Mouse (Mus musculus): ENCODE data around the gene Mdm2. TPM values are rescaled to one million over a fixed set of nuclear protein-coding genes. Genes with fewer than 3 reads are reported as not detected.
"Not testable (repeated sequence)": the region's sequence is repeated elsewhere in the genome, so short reads cannot be mapped to it uniquely, and the experiment has no call there.

Gene Mdm2
- total RNA-seq (2021), result 10 to 100 TPM; 49.3 to 53.1 TPM

GRCm38 (mm10) chr10:117710604-117711141 is at the start of gene Mdm2:
Gene Mdm2, minus strand, starts transcription at chr10:117710758.
- peak; percentile 84 for DNase-seq (ENCODE audit: low spot score)
- intact Hi-C loops (cut with DNase I), result loop anchor here (2.0 kb wide), 1 partner anchor 34 kb away; no protein-coding TSS in a partner anchor

DNA sequence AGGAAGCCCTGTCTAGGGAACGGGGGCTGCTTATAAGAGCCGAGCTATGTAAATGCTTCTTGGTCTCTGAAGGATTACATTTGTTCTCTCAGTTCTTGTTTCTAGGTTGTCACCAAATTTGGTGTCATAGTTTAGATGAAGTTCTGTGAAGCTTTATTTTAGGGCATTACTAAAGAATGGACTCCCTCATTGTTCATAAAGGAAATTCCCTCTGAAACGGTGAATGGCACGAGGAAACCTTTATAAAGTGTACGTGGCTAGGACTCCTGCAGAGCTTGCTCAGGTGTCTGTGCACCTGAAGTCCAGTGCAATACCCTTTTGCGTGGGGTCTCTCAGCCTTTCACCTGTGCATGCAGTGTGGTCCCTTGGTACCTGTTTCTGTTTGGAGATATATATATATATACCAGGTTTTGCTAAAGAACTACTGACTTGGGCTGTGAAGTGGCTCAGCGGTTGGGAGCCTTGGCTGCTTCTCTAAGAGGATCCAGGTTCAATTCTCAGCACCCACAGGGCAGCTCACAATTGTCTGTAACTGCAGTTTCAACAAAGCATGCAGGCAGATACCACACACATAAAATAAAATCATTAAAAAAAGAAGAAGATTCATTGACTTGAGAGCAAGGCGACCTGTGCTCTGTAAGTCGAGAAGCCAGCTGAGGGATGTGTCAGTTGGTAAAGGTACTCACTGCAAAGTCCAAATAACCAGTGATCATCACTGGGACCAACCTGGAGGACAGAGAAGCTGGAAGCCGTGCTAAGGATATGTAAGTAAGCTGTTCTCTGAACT is 49.5 kb upstream of the Mdm2 start:
- DNase-seq (ENCODE audit: low spot score), result no peak
- intact Hi-C loops (cut with DNase I), result no loop called here

- DNase-seq (ENCODE audit: low spot score), result no peak
- intact Hi-C loops (cut with DNase I), result no loop called here
Observed at GRCm38 (mm10) chr10:117758749-117759727, 48.5 kb upstream of the Mdm2 start.

GRCm38 (mm10) chr10:117758344-117758743 is 47.8 kb upstream of the Mdm2 start:
- intact Hi-C loops (cut with DNase I); DNase-seq (ENCODE audit: low spot score): not testable (repeated sequence)

DNA sequence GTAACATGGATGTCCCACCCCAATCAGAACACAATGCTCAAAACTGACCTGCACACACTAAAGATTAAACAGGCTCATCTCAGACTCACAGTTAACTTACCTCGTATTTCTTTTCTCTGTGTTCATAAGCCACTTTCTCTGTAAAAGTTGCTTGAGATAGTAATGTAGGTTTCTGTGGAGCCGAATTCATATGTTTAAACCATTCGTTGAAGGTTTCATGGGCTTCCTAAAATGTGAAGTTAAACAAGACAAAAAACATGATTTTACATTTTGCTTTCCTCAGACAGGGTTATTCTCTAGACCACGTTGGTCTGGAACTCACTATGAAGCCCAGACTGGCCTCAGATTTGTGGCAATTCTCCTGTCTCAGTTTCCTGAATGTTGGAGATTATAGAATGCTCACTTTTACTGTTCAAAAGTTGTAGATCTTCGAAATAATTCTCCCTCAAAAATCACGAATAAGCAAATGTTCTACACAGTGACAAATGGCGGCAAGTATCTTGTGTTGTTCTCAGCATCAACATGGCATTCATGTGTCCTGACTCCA is 47.3 kb upstream of the Mdm2 start:
- DNase-seq (ENCODE audit: low spot score), result no peak
- intact Hi-C loops (cut with DNase I), result no loop called here

DNA sequence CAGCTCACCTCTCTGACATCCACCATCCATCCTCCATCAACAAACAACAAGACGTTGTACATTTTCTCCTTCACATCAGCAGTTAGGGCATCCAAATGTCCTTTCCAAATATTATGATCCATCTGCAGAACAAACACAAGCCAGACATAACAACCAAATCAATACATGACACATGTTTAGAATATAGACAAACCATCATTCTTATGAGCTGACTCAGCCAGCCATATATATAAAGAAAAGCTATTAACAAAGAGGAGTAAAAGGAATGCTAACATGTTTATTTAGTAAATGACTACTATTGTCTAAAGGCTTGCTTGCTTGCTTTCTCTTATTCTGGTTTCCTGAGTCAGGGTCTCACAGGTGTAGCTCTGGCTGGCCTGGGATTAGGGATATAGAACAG is 46.7 kb upstream of the Mdm2 start:
- DNase-seq (ENCODE audit: low spot score), result no peak
- intact Hi-C loops (cut with DNase I), result no loop called here

GRCm38 (mm10) chr10:117756784-117757183 is 46.2 kb upstream of the Mdm2 start:
- DNase-seq (ENCODE audit: low spot score), result no peak
- intact Hi-C loops (cut with DNase I), result no loop called here

DNA sequence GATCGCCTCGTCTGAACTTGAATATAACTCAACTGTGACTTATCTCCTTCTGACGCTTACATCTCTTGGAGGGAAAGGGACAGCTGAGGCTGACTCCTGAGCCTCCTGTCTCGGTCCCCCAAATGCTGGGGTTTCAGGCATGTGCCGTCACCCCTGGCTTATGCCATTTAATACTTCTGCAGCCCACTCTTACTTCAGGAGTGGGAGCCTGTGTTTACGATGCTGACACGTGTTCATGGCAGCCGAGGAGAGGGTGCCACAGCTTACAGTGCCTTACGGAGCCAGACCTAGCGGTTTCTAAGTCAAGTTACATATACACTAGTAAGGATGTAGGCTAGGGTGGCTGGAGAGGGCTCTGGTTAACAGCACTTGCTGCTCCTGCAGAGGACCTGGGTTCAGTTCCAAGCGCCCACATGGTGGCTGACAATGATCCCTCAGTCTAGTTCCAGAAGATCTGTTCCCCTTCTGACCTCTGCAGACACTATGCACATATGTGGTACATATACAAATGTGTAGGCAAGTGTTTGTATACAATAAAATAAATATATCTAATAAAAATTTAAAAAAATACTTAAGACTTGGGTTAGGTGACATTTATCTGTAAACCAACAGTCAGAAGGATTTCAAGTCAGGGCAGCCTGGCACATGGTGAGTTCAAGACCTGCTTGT is 45.4 kb upstream of the Mdm2 start:
- intact Hi-C loops (cut with DNase I), result no loop called here
- DNase-seq (ENCODE audit: low spot score), result no peak

DNA sequence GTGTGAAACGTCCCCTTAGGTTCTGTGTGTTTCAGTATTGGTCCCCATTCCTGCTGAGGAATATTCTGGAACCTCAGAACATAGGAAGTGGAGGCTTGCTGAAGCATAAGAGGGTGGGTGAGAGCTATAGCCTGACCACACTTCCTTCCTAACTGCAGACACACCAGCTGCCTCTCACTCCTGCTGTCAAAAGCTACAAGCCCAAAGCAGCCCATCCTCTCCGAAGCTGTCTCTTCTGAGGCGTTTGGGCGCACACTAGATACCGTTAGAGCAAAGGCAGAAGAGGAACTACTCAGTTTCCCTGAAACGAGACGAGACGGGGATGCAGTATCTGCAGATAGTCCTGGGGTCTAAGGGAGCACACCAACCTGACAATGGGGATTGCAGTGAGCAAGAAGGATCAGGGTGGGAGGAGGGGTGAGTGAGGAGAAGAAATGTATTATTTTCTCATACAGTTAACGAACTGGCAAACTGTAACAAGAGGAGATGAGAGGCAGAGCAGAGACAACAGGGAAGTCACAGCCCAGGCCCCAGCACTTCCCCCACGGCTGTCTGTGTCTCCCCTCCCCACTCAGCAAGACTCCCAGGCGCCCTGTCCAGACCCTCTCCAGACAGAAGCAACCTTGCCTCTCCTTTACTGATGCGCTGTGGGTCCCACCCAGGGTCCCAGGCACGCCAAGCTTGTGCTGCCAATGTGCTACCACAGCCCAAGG is 44.7 kb upstream of the Mdm2 start:
- intact Hi-C loops (cut with DNase I), result no loop called here
- DNase-seq (ENCODE audit: low spot score), result no peak

GRCm38 (mm10) chr10:117754609-117754940 is 44.0 kb upstream of the Mdm2 start:
- DNase-seq (ENCODE audit: low spot score), result no peak
- intact Hi-C loops (cut with DNase I), result no loop called here

DNA sequence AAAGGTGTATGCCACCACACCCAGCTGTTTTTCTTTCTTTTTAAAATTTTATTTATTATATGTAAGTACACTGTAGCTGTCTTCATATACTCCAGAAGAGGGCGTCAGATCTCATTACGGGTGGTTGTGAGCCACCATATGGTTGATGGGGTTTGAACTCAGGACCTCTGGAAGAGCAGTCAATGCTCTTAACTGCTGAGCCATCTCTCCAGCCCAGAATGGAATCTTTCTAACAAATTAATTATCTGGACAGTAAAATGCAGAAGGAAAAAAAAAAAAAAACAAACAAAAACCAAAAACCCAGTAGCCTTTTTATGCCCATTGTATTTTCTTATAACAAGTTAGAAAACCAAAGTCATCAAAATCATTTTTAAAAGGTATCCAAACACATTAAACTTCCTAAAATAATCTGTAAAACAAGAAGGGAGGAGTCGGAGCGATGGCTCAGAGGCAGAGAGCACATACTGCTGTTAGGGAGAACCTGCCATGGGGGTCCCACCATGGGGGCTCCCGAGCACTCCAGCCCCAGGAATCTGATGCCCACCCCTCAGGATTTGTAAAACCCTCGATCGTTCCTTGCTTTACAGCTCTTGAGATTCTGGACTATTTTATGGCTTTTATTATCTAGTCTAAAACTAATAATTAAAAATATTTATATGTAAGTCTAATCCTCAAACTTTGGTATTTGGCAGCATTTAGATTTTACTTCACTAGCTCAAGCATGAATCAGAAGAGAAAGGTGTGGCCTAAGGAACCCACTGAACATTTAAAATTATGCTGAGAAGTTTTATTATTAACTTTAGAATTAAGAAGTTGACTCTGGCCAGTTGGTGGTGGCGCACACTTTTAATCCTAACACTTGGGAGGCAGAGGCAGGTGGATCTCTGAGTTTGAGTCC is 43.4 kb upstream of the Mdm2 start:
- DNase-seq (ENCODE audit: low spot score), result no peak
- intact Hi-C loops (cut with DNase I), result no loop called here

DNA sequence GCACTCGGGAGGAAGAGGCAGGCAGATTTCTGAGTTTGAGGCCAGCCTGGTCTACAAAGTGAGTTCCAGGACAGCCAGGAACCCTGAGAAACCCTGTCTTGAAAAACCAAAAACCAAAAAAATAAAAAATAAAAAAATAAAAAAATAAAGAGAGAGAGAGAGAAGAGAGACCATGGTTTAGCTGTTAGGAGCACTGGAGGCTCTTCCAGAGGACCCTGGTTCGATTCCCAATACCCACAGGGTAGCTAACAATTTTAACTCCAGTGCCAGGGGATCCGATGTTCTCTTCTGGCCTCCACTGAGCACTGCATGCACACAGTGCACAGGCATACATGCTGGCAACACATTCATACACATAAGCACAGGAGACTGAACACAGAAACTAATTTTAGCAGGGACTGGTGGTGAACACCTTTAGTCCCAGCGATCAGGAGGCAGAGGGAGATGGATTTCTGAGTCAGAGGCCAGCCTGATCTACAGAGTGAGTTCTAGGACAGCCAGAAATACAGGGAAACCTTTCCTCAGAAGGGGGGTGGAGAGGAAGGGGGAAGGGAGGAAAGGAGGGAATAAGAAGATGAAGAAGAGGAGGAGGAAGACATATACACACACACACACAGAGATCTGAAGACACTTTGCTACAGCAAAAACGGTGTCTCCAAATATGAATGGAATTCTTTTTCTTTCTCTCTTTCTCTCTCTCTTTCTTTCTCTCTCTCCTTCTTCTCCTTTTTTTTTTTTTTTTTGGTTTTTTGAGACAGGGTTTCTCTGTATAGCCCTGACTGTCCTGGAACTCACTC is 42.5 kb upstream of the Mdm2 start:
- DNase-seq (ENCODE audit: low spot score), result no peak

DNA sequence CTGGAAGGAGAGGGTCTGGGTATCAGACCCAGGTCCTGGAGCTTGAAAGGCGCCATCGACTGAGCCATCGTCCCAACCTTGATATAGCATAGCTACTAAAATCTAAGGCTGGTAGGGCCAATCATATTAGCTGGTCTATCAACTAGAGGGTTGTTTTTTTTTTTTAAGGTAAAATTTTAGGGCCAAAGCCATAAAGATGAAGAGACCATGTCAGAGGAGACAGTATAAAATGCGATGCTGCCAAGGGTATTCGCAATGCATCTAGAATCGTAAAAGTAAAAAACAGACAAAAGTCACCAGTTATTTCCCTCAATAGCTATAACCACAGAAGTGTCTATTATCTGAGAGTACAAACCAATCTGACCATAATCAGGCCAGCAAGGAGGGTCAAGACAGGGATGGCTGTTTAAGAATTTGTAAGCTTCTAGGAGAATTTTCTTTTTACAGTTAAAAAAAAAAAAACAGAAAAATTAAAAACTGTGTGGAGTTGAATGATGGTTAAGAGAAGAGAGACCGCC is 41.8 kb upstream of the Mdm2 start:
- intact Hi-C loops (cut with DNase I), result no loop called here
- DNase-seq (ENCODE audit: low spot score), result no peak

More for the DNA sequence above, 42.5 kb upstream of the Mdm2 start:
- intact Hi-C loops (cut with DNase I), result no loop called here

- no peak for DNase-seq (ENCODE audit: low spot score)
- intact Hi-C loops (cut with DNase I), result no loop called here
Observed at GRCm38 (mm10) chr10:117751744-117752143, 41.2 kb upstream of the Mdm2 start.

DNA sequence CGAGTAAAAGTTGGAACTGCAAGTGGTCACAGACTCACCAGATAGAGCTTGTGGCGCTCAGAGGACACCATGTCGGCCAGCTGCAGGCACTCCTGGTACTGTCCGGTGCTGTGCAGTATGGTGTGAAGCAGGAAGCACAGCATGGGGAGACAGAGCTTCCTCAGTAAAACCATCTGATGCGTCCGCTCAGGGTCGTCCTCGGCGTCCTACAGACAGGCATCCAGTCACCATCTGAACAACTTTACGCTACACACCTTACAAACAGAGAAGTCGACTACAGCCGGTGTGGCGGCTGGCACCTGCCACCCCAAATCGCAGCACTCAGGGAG is 40.7 kb upstream of the Mdm2 start:
- DNase-seq (ENCODE audit: low spot score), result no peak
- intact Hi-C loops (cut with DNase I), result no loop called here

- DNase-seq (ENCODE audit: low spot score), result no peak
- intact Hi-C loops (cut with DNase I), result no loop called here
Observed at GRCm38 (mm10) chr10:117750529-117751281, 40.1 kb upstream of the Mdm2 start.
